Mouse (Mus musculus): ENCODE data around the gene Acad11.

Acad11 gene

GRCm38 (mm10) chr9:104146683-104147082 is 83.5 kb downstream of the Acad11 start:
- CTCF ChIA-PET = no interaction called here

DNA sequence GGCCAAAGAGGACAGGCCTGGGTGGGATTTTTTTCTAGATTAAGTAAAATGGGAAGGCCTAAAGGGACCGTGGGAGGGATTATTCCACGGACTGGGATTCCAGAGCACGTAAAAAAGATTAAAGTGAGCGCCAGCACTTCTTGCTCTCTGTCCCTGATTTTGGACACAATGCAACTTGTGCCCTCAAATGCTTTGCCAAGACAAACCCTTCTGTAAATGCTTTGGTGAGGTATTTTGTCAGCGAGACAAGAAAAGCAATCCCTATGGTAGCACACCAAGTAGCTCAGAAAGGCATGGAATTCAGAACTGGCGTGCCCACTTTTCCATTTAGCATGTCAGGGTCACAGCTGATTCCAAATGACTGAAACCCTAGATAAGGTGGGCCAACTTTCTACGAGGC is 85.8 kb downstream of the Acad11 start:
- CTCF ChIA-PET = no interaction called here

GRCm38 (mm10) chr9:104152121-104152520 is 88.9 kb downstream of the Acad11 start:
- CTCF ChIA-PET = no interaction called here

DNA sequence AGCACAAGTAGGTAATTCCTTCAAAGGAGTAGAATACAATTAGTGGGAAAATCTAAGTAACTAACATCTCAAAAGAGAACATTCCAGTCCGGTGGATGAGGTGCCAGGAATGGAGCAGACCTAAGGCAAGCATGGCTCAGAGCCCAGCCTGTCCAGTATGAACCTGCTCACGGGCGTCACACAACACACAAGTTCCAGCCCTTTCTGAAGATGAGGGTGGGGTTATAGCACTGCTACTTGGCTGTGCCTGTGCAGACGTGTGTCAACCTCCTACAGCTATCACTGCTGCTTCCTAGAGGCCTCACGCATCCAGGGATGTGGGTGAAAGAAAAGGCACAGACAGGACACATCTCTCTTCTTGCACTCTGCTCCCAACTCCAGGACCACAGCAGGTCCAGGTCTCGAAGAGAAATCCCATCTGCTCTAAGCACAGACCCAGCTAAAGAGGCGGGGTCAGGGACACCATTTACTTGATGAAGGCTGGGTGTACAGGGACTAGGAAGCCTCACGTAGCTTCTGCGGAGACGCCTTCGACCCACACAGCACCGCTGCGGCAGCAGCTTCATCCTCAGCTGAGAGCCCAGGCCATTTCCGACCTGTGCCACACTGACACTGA is 92.0 kb downstream of the Acad11 start:
- CTCF ChIA-PET = no interaction called here

GRCm38 (mm10) chr9:104156506-104156905 is 93.3 kb downstream of the Acad11 start:
- CTCF ChIA-PET = no interaction called here

DNA sequence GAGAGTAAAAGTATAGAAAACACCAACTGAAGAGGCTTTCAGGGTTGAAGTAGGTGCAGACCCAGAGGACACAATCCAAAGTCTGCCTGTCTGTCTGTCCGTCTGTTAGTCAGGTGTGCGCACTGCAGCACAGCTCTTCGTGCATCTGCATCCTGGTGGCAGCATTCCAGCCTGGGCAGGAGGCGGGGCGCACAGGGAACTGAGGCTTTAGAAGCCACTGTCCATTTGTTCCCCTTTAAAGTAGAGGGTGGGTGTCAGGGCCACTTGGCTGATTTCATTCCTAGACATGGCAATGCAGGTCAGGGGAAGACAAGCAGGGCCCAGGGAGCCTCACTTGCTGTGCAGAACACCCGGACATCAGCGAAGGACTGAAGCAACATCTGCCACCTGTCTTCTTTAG is 94.1 kb downstream of the Acad11 start:
- CTCF ChIA-PET = no interaction called here

- CTCF ChIA-PET = no interaction called here
Observed at GRCm38 (mm10) chr9:104161117-104161516, 97.9 kb downstream of the Acad11 start.

- CTCF ChIA-PET = interaction anchor here (0.6 kb wide), 1 partner anchor 516 kb away, joined by 4 read pairs; no protein-coding TSS in a partner anchor
Observed at GRCm38 (mm10) chr9:104164194-104164593, 101.0 kb downstream of the Acad11 start.

GRCm38 (mm10) chr9:104165926-104166325 is 102.7 kb downstream of the Acad11 start:
- CTCF ChIA-PET = no interaction called here

DNA sequence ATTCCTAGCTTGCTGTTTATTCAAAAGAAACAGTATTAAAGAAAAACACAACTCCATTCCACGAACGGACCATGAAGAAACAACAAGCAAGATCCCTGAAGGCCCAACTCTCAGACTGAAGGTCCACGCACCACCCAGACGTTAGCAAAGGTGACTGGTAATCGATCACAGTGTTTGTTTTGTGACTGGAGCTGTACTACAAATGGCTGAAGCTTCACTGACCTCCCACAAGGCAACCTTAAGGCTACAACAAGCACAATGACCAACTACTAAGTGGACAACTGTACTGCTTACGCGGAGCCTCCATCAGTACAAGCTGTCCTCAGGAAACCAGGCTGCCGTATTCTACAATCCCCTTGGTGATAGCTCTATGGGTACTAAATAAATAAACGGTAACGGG is 106.8 kb downstream of the Acad11 start:
- CTCF ChIA-PET = no interaction called here

- CTCF ChIA-PET = no interaction called here
Observed at GRCm38 (mm10) chr9:104171651-104172050, 108.5 kb downstream of the Acad11 start.

DNA sequence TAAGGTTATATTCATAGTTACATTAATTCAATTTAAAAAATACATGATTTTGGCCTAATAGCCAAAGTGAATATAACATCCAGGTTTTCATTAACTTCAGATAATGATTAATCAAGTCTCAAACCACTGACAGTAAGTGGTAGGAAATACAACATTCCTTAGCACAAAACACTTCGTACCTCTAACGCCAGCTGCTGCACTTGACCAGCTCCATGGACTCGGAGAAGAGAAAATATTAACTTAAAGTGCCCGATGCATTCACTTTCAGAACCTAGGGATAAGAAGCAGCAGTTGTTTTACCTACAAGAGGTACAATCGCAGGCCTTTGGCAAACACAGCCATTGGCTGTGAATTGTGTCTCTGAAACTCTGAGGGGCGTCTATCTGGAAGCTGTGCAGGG is 109.2 kb downstream of the Acad11 start:
- CTCF ChIA-PET = no interaction called here
